Mouse (Mus musculus) megakaryocyte, adult 5-6 weeks (primary cell): ENCODE measurements around the gene Tcf12. TPM values are rescaled to one million over a fixed set of nuclear protein-coding genes. Genes with fewer than 3 reads are reported as not detected.

Source experiments
- ATAC-seq: 2 replicates; pipeline ENCODE4 v1.8.0; 2016; ENCODE audit warnings: mild to moderate bottlenecking, inconsistent platforms; ENCODE audit not compliant: poor library complexity, severe bottlenecking
- total RNA-seq, 2 experiments: library from RNA; stranded (forward) in 1 of 2; stranded (reverse) in 1 of 2; fragments of 153-499, 151-499 nt in 1 of 2; fragments of 221-1000, 200-1000 nt in 1 of 2; gene quantifications; 2 replicates each; pipeline versions ENCODE4 v1.2.3 to v1.2.4; 2015 to 2017

Tcf12 gene
- total RNA-seq, 2 experiments from 2014 or later, result 31.6 to 56.3 TPM

- ATAC-seq, result no peak
Measured at GRCm38 (mm10) chr9:71850283-71850682, 261.4 kb downstream of the Tcf12 start.

GRCm38 (mm10) chr9:71848392-71848791 lies 263.3 kb downstream of the Tcf12 start:
- ATAC-seq, result no peak

GRCm38 (mm10) chr9:71847921-71848320 lies 263.8 kb downstream of the Tcf12 start:
- no peak for ATAC-seq

GRCm38 (mm10) chr9:71841850-71842249 lies 269.8 kb downstream of the Tcf12 start:
- no peak for ATAC-seq

- no peak for ATAC-seq
Measured at GRCm38 (mm10) chr9:71837366-71837765, 274.3 kb downstream of the Tcf12 start.

- no peak for ATAC-seq
Measured at GRCm38 (mm10) chr9:71836366-71836765, 275.3 kb downstream of the Tcf12 start.

GRCm38 (mm10) chr9:71835203-71835815 lies 276.4 kb downstream of the Tcf12 start:
- no peak for ATAC-seq

- peak; percentile 84 for ATAC-seq
Measured at GRCm38 (mm10) chr9:71834707-71835106, 277.0 kb downstream of the Tcf12 start.

GRCm38 (mm10) chr9:71831756-71832699 lies 279.6 kb downstream of the Tcf12 start:
- ATAC-seq, result peak; percentile 75

- ATAC-seq, result no peak
Measured at GRCm38 (mm10) chr9:71830994-71831393, 280.7 kb downstream of the Tcf12 start.

GRCm38 (mm10) chr9:71830365-71830764 lies 281.3 kb downstream of the Tcf12 start:
- no peak for ATAC-seq

- ATAC-seq, result no peak
Measured at GRCm38 (mm10) chr9:71829753-71830152, 281.9 kb downstream of the Tcf12 start.

GRCm38 (mm10) chr9:71829137-71829536 lies 282.5 kb downstream of the Tcf12 start:
- no peak for ATAC-seq

- no peak for ATAC-seq
Measured at GRCm38 (mm10) chr9:71827371-71827770, 284.3 kb downstream of the Tcf12 start.

- no peak for ATAC-seq
Measured at GRCm38 (mm10) chr9:71826040-71826525, 285.6 kb downstream of the Tcf12 start.

- ATAC-seq, result no peak
Measured at GRCm38 (mm10) chr9:71822003-71822402, 289.7 kb downstream of the Tcf12 start.

GRCm38 (mm10) chr9:71818453-71818852 lies 293.2 kb downstream of the Tcf12 start:
- ATAC-seq, result no peak

GRCm38 (mm10) chr9:71816121-71816520 lies 295.6 kb downstream of the Tcf12 start:
- no peak for ATAC-seq

GRCm38 (mm10) chr9:71813565-71813964 lies 298.1 kb downstream of the Tcf12 start:
- no peak for ATAC-seq

GRCm38 (mm10) chr9:71812914-71813313 lies 298.8 kb downstream of the Tcf12 start:
- no peak for ATAC-seq

GRCm38 (mm10) chr9:71812402-71812801 lies 299.3 kb downstream of the Tcf12 start:
- ATAC-seq, result no peak

GRCm38 (mm10) chr9:71811404-71811803 lies 300.3 kb downstream of the Tcf12 start:
- no peak for ATAC-seq
